Mouse (Mus musculus): Measurements from ENCODE around the gene Slfn4. TPM values are rescaled to one million over a fixed set of nuclear protein-coding genes. Genes with fewer than 3 reads are reported as not detected.
A peak's percentile ranks its signal among the peaks of the same experiment; 100 is the strongest.
"Not testable (repeated sequence)": the region's sequence is repeated elsewhere in the genome, so short reads cannot be mapped to it uniquely, and the experiment has no call there.

Slfn4 gene
- polyA plus RNA-seq (2012; rRNA removed): 0.05 and 0.07 TPM in 2 replicates

GRCm38 (mm10) chr11:83174948-83175539, at the start of gene Slfn4:
Slfn4 (plus strand) TSS chr11:83175186.
- no peak for DNase-seq (ENCODE audit: low read depth)
- TF ChIP-seq CTCF (IDR thresholded peaks at IDR 0.05; ENCODE audit: borderline replicate concordance, extremely low read depth, insufficient read depth, insufficient read length) (no peak), POLR2A (IDR thresholded peaks at IDR 0.05; ENCODE audit: borderline replicate concordance, extremely low read depth, insufficient read depth, insufficient read length, poor library complexity, severe bottlenecking) (no peak)

- DNase-seq (ENCODE audit: low read depth): not testable (repeated sequence)
These were observed 49.4 kb upstream of the Slfn4 start for GRCm38 (mm10) chr11:83125633-83126032.

- DNase-seq (ENCODE audit: low read depth): not testable (repeated sequence)
These were observed 37.7 kb upstream of the Slfn4 start for GRCm38 (mm10) chr11:83137253-83137652.

GRCm38 (mm10) chr11:83148939-83149338, 26.0 kb upstream of the Slfn4 start:
- DNase-seq (ENCODE audit: low read depth): not testable (repeated sequence)

- TF ChIP-seq CTCF (IDR thresholded peaks at IDR 0.05; ENCODE audit: borderline replicate concordance, extremely low read depth, insufficient read depth, insufficient read length) (no peak), POLR2A (IDR thresholded peaks at IDR 0.05; ENCODE audit: borderline replicate concordance, extremely low read depth, insufficient read depth, insufficient read length, poor library complexity, severe bottlenecking) (no peak)
- DNase-seq (ENCODE audit: low read depth): no peak
These were observed 16.3 kb downstream of the Slfn4 start, which contains the start of gene Slfn3 for GRCm38 (mm10) chr11:83191134-83191893. Slfn3 (plus strand) TSS chr11:83191330.

- peak; percentile 70 for DNase-seq (ENCODE audit: low read depth)
- TF ChIP-seq CTCF (IDR thresholded peaks at IDR 0.05; ENCODE audit: borderline replicate concordance, extremely low read depth, insufficient read depth, insufficient read length) (peak; percentile 55; the same call in 1 of the 2 replicates), POLR2A (IDR thresholded peaks at IDR 0.05; ENCODE audit: borderline replicate concordance, extremely low read depth, insufficient read depth, insufficient read length, poor library complexity, severe bottlenecking) (no peak)
These were observed 17.0 kb downstream of the Slfn4 start for GRCm38 (mm10) chr11:83192001-83192400.

- DNase-seq (ENCODE audit: low read depth): no peak
- TF ChIP-seq CTCF (IDR thresholded peaks at IDR 0.05; ENCODE audit: borderline replicate concordance, extremely low read depth, insufficient read depth, insufficient read length) (no peak), POLR2A (IDR thresholded peaks at IDR 0.05; ENCODE audit: borderline replicate concordance, extremely low read depth, insufficient read depth, insufficient read length, poor library complexity, severe bottlenecking) (no peak)
These were observed 30.0 kb downstream of the Slfn4 start for GRCm38 (mm10) chr11:83205002-83205401.

- DNase-seq (ENCODE audit: low read depth): no peak
- no peak for TF ChIP-seq POLR2A (IDR thresholded peaks at IDR 0.05; ENCODE audit: borderline replicate concordance, extremely low read depth, insufficient read depth, insufficient read length, poor library complexity, severe bottlenecking)
- no peak for TF ChIP-seq CTCF (IDR thresholded peaks at IDR 0.05; ENCODE audit: borderline replicate concordance, extremely low read depth, insufficient read depth, insufficient read length)
These were observed 41.1 kb downstream of the Slfn4 start for GRCm38 (mm10) chr11:83216119-83216518.

GRCm38 (mm10) chr11:83221328-83221877, 46.4 kb downstream of the Slfn4 start:
- no peak for TF ChIP-seq POLR2A (IDR thresholded peaks at IDR 0.05; ENCODE audit: borderline replicate concordance, extremely low read depth, insufficient read depth, insufficient read length, poor library complexity, severe bottlenecking)
- DNase-seq (ENCODE audit: low read depth): no peak

GRCm38 (mm10) chr11:83223367-83223766, 48.4 kb downstream of the Slfn4 start:
- TF ChIP-seq CTCF (IDR thresholded peaks at IDR 0.05; ENCODE audit: borderline replicate concordance, extremely low read depth, insufficient read depth, insufficient read length) (no peak), POLR2A (IDR thresholded peaks at IDR 0.05; ENCODE audit: borderline replicate concordance, extremely low read depth, insufficient read depth, insufficient read length, poor library complexity, severe bottlenecking) (no peak)
- no peak for DNase-seq (ENCODE audit: low read depth)

- DNase-seq (ENCODE audit: low read depth): not testable (repeated sequence)
These were observed 48.8 kb downstream of the Slfn4 start for GRCm38 (mm10) chr11:83223793-83224192.

GRCm38 (mm10) chr11:83224217-83224616, 49.2 kb downstream of the Slfn4 start:
- TF ChIP-seq CTCF (IDR thresholded peaks at IDR 0.05; ENCODE audit: borderline replicate concordance, extremely low read depth, insufficient read depth, insufficient read length): no peak
- TF ChIP-seq POLR2A (IDR thresholded peaks at IDR 0.05; ENCODE audit: borderline replicate concordance, extremely low read depth, insufficient read depth, insufficient read length, poor library complexity, severe bottlenecking): no peak
- no peak for DNase-seq (ENCODE audit: low read depth)

- TF ChIP-seq CTCF (IDR thresholded peaks at IDR 0.05; ENCODE audit: borderline replicate concordance, extremely low read depth, insufficient read depth, insufficient read length) (no peak), POLR2A (IDR thresholded peaks at IDR 0.05; ENCODE audit: borderline replicate concordance, extremely low read depth, insufficient read depth, insufficient read length, poor library complexity, severe bottlenecking) (no peak)
- no peak for DNase-seq (ENCODE audit: low read depth)
These were observed 49.8 kb downstream of the Slfn4 start for GRCm38 (mm10) chr11:83224750-83225149.

Measured in brain, embryonic 14.5 days (tissue).